Mouse (Mus musculus) cortical plate, adult 2 months (tissue): ENCODE data around the gene Frmd8.

ENCODE experiments used
- CTCF ChIP-seq: fragments of 200-500 bp; IDR thresholded peaks from 2 replicates; pipeline ENCODE4 v1.5.1; 2011; ENCODE audit warnings: mild to moderate bottlenecking, control low read depth, low read length; ENCODE audit not compliant: insufficient read depth; ENCODE audit errors: extremely low read depth
- POLR2A ChIP-seq: fragments of 200-500 bp; IDR thresholded peaks from 2 replicates; pipeline ENCODE4 v1.6.1; 2011; ENCODE audit warnings: mild to moderate bottlenecking, low read length, control low read depth; ENCODE audit not compliant: insufficient read depth; ENCODE audit errors: extremely low read depth

DNA sequence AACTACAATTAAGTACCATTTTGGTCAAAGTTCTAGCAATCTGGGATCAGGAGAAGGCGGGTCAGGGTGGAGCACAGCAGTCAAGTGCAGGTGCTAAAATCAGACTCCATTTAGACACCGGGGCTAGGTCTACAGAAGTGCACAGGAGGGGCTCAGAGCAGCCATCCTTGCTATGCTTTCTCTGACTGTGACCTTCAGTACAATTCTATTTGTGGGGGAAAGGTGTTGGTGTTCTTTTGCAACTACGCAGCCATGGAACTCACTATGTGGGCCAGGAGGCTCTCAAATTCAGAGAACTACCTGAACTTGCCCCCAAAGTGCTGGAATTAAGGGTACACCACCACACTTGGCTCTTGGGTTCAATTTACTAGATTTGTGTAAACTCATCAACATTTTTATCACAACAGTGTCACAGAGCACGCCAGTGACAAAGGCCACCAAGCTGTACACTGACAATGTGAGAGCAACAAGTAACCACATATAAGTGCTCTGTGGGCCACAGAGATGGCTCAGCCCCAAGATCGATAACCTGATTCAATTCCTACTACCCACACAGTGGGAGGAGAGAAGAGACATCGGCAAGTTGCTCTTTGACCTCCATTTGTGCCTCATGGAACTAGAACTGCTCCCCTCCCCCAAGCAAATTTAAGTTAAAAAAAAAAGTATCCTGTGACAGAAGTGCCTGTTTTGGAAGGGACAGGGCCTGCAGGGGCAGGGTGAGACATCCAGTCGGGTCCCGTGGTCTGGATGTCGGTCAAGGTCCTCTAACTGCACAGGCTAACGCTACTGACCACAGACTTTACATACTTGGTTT lies 41.6 kb downstream of the Frmd8 start:
- TF ChIP-seq POLR2A: no peak
- TF ChIP-seq CTCF: no peak
